Mouse (Mus musculus) stomach, adult 2 months (tissue): ENCODE measurements around the gene Ube2h. TPM values are rescaled to one million over a fixed set of nuclear protein-coding genes. Genes with fewer than 3 reads are reported as not detected.

Experiments used
- polyA plus RNA-seq: library from polyadenylated mRNA; depleted of rRNA; stranded (reverse); fragments of >200 nt; gene quantifications from 2 replicates; pipeline ENCODE4 v1.2.3, GENCODE M21; 2012; rRNA removed

Ube2h gene
- polyA plus RNA-seq, result 43.5 and 68.8 TPM in 2 replicates

DNA sequence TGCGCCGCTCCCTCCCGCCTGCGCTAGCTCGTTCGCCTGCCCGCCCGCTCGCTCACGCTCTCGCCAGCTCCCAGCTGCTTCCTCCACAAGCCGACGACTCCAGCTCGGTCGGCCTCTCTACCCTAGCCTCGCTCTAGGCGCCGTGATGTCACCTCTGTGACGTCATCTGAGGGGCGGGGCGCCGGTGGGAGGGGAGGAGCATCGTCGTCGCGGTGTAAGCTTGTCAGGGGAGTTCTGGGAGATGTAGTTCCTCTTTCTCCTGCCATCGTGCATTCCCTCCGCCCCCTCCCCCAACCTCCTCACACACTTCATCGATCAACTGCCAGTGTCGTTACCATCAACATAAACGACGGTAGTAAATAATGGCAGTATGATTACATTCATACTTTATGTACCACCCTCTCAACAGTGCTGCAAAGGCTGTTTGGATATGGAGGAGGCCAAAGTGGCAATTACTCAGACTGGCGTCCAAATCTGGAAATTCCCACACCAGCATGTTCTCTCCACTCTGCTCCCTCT, at the start of gene Ube2h:
Gene Ube2h (minus strand): TSS at position 141 of the 519 bp plus-strand sequence.

Other genes with a start within 250 kb of the Ube2h start
- 6.2 and 6.5 TPM in 2 replicates for gene Zc3hc1, start 86.5 kb upstream of the Ube2h start, polyA plus RNA-seq
- 5.4 and 5.6 TPM in 2 replicates for gene Klhdc10, start 97.3 kb upstream of the Ube2h start, polyA plus RNA-seq
- gene Tmem209, start 205.2 kb upstream of the Ube2h start, polyA plus RNA-seq, result 7.3 and 13.7 TPM in 2 replicates
- gene Ssmem1, start 205.3 kb upstream of the Ube2h start, polyA plus RNA-seq, result not detected in 2 replicates
- gene Cpa2, start 237.0 kb upstream of the Ube2h start, polyA plus RNA-seq, result 0.06 TPM in 1 of 2 replicates, not detected in the other